Mouse (Mus musculus) intestine, embryonic 16.5 days (tissue): ENCODE data around the gene Wbp4. TPM values are rescaled to one million over a fixed set of nuclear protein-coding genes. Genes with fewer than 3 reads are reported as not detected.
"Not testable (repeated sequence)": the region's sequence is repeated elsewhere in the genome, so short reads cannot be mapped to it uniquely, and the experiment has no call there.

Source experiments
- ATAC-seq: fragments of 200-750 bp; cut with Nextera tagmentation; 2 replicates; pipeline ENCODE4 v1.8.0; 2017; ENCODE audit warnings: moderate TSS enrichment, moderate library complexity
- H3K27ac ChIP-seq: fragments of 300-500 bp; sonication (generic); 2 replicates; pipeline ENCODE4 v1.5.1; 2014; ENCODE audit warnings: mild to moderate bottlenecking, low read length
- H3K27me3 ChIP-seq: fragments of 300-500 bp; sonication (generic); replicated peaks from 2 replicates; pipeline ENCODE4 v1.6.1; 2014; ENCODE audit warnings: low read length, control low read depth, mixed read lengths; ENCODE audit not compliant: control insufficient read depth, insufficient read depth
- H3K36me3 ChIP-seq: fragments of 300-500 bp; sonication (generic); 2 replicates; pipeline ENCODE4 v1.6.1; 2014; ENCODE audit warnings: low read length, control low read depth; ENCODE audit not compliant: control insufficient read depth, insufficient read depth
- H3K4me1 ChIP-seq: fragments of 300-500 bp; sonication (generic); 2 replicates; pipeline ENCODE4 v1.6.1; 2014; ENCODE audit warnings: low read length, control low read depth, mixed read lengths; ENCODE audit not compliant: control insufficient read depth, insufficient read depth
- H3K4me2 ChIP-seq: fragments of 300-500 bp; sonication (generic); 2 replicates; pipeline ENCODE4 v1.6.1; 2014; ENCODE audit warnings: low read depth, low read length, control low read depth
- H3K4me3 ChIP-seq: fragments of 300-500 bp; sonication (generic); 2 replicates; pipeline ENCODE4 v1.5.1; 2014; ENCODE audit warnings: mild to moderate bottlenecking, low read length
- H3K9ac ChIP-seq: fragments of 300-500 bp; sonication (generic); 2 replicates; pipeline ENCODE4 v1.6.1; 2014; ENCODE audit warnings: low read depth, low read length
- H3K9me3 ChIP-seq: fragments of 300-500 bp; sonication (generic); 2 replicates; pipeline ENCODE4 v1.6.1; 2016; ENCODE audit warnings: low read length, control low read depth; ENCODE audit not compliant: control insufficient read depth
- WGBS: fragments of 180-500 bp; shearing (Covaris S2); extraction: QIAGEN DNeasy Blood & Tissue Kit; methylation state at CpG from one replicate; pipeline ENCODE4 v1.1.7; 2014; 5-methylcytosine and 5-hydroxymethylcytosine counted together
- polyA plus RNA-seq: library from polyadenylated mRNA; unstranded; fragments of >200 nt; fragmentation: Nextera tagmentation; extraction: Ambion mirVana; gene quantifications from 2 replicates; pipeline ENCODE4 v1.2.1, GENCODE M21; 2015

Wbp4 gene
- polyA plus RNA-seq, 1 experiment from 2014 or later, result 31.3 TPM

DNA sequence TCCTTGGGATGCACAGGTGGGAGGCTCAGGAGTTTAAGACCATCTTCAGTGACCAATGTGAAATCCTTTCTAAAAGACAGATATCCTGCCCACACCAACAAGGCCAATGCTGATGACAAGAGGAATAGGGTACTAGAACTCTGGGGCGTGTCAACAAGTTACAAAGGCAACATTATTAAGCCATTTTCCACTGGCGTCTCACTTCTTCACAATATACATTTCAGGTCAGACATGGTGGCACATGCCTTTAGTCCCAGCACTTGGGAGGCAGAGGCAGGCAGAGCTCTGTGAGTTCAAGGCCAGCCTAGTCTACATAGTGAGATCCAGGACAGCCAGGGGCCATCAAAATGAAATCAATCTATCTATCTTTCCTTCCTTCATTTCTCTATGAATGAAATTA, 7.9 kb downstream of the Wbp4 start:
- H3K4me1 ChIP-seq, result no peaks in the 10 kb centered on the region
- H3K4me3 ChIP-seq, result no peak overlapping the region
- no peaks in the 10 kb centered on the region for H3K9me3 ChIP-seq
- no peak overlapping the region for H3K4me2 ChIP-seq
- no peaks in the 10 kb centered on the region for H3K27me3 ChIP-seq
- peaks cover 10% of the 10 kb centered on the region; the same call in 1 of the 2 replicates for H3K36me3 ChIP-seq
- no peak for ATAC-seq
- WGBS, result 90% methylated on average over 2 of the region's 2 CpGs
- H3K27ac ChIP-seq, result no peak overlapping the region
- H3K9ac ChIP-seq, result no peak overlapping the region

DNA sequence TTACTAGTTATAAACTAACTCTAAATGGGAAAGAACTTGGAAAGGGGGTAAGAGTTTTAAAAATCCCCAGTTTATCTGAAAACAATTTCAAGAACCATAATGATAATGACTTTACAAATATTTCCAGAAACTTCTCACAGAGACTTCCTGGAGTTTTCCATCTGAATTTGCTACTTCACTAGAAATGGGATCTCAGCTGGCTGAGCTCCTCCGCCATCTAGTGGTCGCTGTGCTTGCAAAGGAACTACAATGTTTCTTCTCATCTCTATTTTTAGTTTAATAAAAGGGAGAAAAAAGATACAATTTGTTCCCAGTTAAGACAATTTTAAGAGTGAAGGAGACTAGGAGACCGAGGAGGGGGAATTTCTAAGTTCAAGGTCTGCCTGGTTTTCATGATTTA, 13.7 kb downstream of the Wbp4 start:
- WGBS, result 32% methylated on average over 3 of the region's 3 CpGs
- Histone ChIP-seq H3K4me3 (no peak overlapping the region), H3K27me3 (no peaks in the 10 kb centered on the region), H3K9ac (no peak overlapping the region), H3K36me3 (peaks cover 6% of the 10 kb centered on the region; the same call in 1 of the 2 replicates), H3K4me1 (no peaks in the 10 kb centered on the region), H3K27ac (no peak overlapping the region), H3K4me2 (no peak overlapping the region), H3K9me3 (no peaks in the 10 kb centered on the region)
- no peak for ATAC-seq

DNA sequence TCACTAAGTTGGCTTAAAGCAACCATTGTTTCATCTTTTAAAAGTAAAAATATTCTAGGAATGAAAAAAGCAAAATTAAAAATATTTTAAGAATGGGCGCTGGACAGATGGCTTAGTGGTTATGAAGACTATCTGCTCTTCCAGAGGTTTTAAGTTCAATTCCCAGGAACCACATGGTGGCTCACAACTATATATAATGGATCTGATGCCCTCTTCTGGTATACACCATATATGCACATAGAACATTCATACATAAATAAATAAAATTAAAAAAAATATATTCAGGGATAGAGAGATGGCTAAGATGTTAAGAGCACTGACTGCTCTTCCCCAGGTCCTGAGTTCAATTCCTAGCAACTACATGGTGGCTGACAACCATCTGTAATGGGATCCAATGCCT, 15.7 kb downstream of the Wbp4 start:
- H3K9ac ChIP-seq, result no peak overlapping the region
- 93% methylated on average over 1 of the region's 1 CpGs for WGBS
- ATAC-seq, result no peak
- no peak overlapping the region for H3K4me3 ChIP-seq
- no peaks in the 10 kb centered on the region for H3K4me1 ChIP-seq
- H3K4me2 ChIP-seq, result no peak overlapping the region
- peaks cover 10% of the 10 kb centered on the region for H3K36me3 ChIP-seq
- no peaks in the 10 kb centered on the region for H3K27me3 ChIP-seq
- H3K27ac ChIP-seq, result no peak overlapping the region
- no peaks in the 10 kb centered on the region for H3K9me3 ChIP-seq

DNA sequence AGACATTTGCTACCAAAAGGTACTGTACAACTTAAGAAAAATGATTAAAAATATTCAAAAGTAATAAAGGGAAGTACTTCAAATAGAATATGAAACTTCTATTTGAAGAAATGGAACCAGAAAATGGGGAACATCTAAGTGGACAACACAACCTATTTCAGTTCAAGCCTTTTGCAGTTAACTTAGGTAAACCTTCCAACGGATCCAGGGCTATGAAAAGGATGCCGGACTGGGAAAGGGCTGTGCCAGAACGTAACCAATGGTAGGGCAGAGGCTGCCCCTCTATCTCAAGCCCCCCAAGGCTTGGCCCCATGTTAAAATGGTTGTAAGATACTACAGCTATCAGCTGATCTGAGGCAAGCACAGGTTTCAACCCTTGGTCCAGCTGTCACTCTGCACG, 20.3 kb downstream of the Wbp4 start:
- Histone ChIP-seq H3K4me1 (no peaks in the 10 kb centered on the region), H3K9ac (no peak overlapping the region), H3K27me3 (no peaks in the 10 kb centered on the region), H3K4me2 (no peak overlapping the region), H3K9me3 (no peaks in the 10 kb centered on the region), H3K36me3 (peaks cover 4% of the 10 kb centered on the region; the same call in 1 of the 2 replicates), H3K27ac (no peak overlapping the region), H3K4me3 (no peak overlapping the region)
- WGBS, result 91% methylated on average over 4 of the region's 4 CpGs
- no peak for ATAC-seq

DNA sequence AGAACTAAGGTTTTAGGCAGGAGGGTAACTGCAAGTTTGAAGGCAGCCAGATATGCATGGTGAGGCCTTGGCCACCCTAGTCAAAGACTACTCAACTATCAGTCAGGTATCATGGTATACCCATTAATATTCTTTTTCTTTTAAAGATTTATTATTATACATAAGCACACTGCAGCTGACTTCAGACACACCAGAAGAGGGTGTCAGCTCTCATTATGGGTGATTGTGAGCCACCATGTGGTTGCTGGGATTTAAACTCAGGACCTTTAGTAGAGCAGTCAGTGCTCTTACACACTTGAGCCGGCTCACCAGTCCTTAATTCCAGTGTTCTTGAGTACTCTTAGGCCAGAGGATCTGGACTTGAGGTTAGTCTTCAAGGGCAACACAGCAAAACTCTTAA, 20.9 kb downstream of the Wbp4 start:
- 88% methylated on average over 1 of the region's 1 CpGs for WGBS

DNA sequence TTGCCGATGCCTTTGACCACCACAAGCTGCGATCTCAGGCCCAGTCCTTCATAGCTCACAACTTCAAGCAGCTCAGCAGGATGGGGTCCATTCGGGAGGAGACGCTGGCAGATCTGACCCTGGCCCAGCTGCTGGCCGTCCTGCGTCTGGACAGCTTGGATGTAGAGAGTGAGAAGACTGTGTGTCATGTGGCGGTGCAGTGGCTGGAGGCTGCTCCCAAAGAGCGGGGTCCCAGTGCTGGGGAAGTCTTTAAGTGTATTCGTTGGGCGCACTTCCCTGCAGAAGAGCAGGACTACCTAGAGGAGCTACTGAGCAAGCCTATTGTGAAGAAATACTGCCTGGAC, 28.8 kb downstream of the Wbp4 start:
- not testable (repeated sequence) for H3K4me3 ChIP-seq

More for the DNA sequence above, 20.9 kb downstream of the Wbp4 start:
- no peak overlapping the region for H3K4me2 ChIP-seq
- H3K4me1 ChIP-seq, result no peaks in the 10 kb centered on the region
- H3K9ac ChIP-seq, result no peak overlapping the region
- peaks cover 4% of the 10 kb centered on the region; the same call in 1 of the 2 replicates for H3K36me3 ChIP-seq
- no peaks in the 10 kb centered on the region for H3K9me3 ChIP-seq
- no peak for ATAC-seq
- H3K27ac ChIP-seq, result no peak overlapping the region
- no peaks in the 10 kb centered on the region for H3K27me3 ChIP-seq
- H3K4me3 ChIP-seq, result no peak overlapping the region

DNA sequence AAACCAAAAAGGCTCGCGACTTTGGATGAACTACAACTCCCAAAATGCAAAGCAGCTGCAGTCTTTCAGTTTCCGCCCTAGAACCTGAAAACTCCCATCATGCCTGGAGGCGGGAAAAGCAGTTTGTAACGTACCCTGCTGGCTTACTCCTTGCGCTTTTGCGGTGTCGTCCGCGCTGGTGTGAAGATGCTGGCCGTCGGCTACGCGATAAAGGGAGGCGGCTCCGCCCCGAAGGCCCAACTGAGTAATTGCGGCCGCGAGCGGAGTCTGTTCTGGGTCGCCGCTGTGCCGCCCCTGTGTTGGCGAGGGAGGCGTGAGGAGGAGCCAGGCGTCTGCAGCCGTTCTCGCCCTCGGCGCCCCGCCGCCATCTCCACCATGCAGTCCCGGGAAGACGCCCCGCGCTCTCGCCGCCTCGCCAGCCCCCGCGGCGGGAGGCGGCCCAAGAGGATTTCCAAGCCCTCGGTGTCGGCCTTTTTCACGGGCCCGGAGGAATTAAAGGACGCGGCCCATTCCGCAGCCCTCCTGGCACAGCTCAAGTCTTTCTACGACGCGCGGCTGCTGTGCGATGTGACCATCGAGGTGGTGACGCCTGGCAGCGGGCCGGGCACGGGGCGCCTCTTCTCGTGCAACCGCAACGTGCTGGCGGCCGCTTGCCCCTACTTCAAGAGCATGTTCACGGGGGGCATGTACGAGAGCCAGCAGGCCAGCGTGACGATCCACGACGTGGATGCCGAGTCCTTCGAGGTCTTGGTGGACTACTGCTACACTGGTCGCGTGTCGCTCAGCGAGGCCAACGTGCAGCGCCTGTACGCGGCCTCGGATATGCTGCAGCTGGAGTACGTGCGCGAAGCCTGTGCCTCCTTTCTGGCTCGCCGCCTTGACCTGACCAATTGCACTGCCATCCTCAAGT, 29.4 kb downstream of the Wbp4 start, which contains the start of gene Kbtbd6:
Gene Kbtbd6 (plus strand): TSS at position 155 of the 910 bp plus-strand sequence.
- Histone ChIP-seq H3K27ac (peak within 1 kb of the TSS; percentile 23; the same call in 1 of the 2 replicates), H3K4me2 (peak within 1 kb of the TSS; percentile 57), H3K4me3 (peak within 1 kb of the TSS; percentile 56), H3K9ac (peak within 1 kb of the TSS; percentile 53)
- ATAC-seq, result peak; percentile 89
- 4% methylated on average over 29 of the region's 89 CpGs for WGBS
- H3K27me3 ChIP-seq, H3K4me1 ChIP-seq, H3K9me3 ChIP-seq, H3K36me3 ChIP-seq: not testable (repeated sequence)

More for the DNA sequence above, 28.8 kb downstream of the Wbp4 start:
- H3K9me3 ChIP-seq, H3K4me1 ChIP-seq, H3K9ac ChIP-seq, H3K4me2 ChIP-seq, H3K27ac ChIP-seq, H3K27me3 ChIP-seq, H3K36me3 ChIP-seq: not testable (repeated sequence)
- WGBS, result 98% methylated on average over 6 of the region's 10 CpGs
- peak; percentile 10; the same call in 1 of the 2 replicates for ATAC-seq

DNA sequence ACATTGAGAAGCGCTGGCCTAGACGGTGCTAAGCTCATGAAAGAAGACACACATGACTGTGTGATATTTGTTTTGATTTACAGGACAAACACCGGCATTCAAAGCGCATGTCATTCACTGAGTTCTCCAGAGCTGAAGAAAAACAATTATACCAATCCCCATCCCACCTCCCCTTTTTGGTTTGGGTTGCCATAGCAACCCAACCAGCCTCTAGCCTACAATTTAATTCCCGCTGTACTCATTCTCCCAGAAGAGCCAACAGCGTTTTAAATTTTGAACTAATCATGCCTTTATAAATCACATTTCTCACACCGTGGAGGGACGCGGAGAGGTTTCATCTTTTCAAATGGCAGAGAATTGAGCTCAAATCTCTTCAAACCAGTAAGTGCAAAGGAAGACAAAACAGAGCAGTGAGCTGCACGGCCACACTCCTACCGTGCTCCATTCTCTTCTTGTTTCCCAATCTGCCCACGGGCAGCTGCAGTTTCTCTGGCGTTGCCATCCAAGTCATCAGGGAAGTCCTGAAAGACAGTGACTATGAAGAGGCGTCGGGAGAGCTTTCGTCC, 36.2 kb downstream of the Wbp4 start:
- H3K9me3 ChIP-seq, result no peaks in the 10 kb centered on the region
- no peaks in the 10 kb centered on the region for H3K27me3 ChIP-seq
- no peak for ATAC-seq
- H3K27ac ChIP-seq, result no peak overlapping the region
- no peaks in the 10 kb centered on the region for H3K36me3 ChIP-seq
- H3K9ac ChIP-seq, result no peak overlapping the region
- WGBS, result 69% methylated on average over 16 of the region's 16 CpGs
- H3K4me1 ChIP-seq, result no peaks in the 10 kb centered on the region
- no peak overlapping the region for H3K4me3 ChIP-seq
- H3K4me2 ChIP-seq, result no peak overlapping the region

DNA sequence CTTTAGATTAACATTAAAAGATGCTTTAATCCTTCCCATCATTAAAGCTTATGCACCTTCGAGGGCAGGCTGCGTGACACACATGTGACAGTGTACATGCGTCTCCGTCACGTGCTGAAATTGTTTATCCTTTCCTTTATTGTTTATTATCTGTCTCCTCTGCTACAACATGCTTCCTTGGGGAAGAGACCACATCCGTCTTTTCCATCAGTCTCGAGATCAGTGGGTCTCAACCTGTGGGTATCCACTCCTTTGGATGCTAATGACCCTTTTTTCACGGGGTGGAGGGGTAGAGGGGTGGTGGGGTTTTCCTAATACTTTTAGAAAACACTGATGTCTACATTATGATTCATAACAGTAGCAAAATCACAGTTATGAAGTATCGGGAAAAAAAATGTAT, 36.7 kb downstream of the Wbp4 start:
- Histone ChIP-seq H3K9ac (no peak overlapping the region), H3K4me2 (no peak overlapping the region), H3K9me3 (no peaks in the 10 kb centered on the region), H3K27me3 (no peaks in the 10 kb centered on the region), H3K36me3 (no peaks in the 10 kb centered on the region), H3K4me3 (no peak overlapping the region), H3K27ac (no peak overlapping the region), H3K4me1 (no peaks in the 10 kb centered on the region)
- ATAC-seq, result no peak
- 81% methylated on average over 9 of the region's 9 CpGs for WGBS
